Mouse (Mus musculus): ENCODE measurements around the gene Cyp2w1. TPM values are rescaled to one million over a fixed set of nuclear protein-coding genes. Genes with fewer than 3 reads are reported as not detected.
"Not testable (repeated sequence)": the region's sequence is repeated elsewhere in the genome, so short reads cannot be mapped to it uniquely, and the experiment has no call there.

Gene Cyp2w1
- total RNA-seq, 4 experiments from 2014 or later = not detected

DNA sequence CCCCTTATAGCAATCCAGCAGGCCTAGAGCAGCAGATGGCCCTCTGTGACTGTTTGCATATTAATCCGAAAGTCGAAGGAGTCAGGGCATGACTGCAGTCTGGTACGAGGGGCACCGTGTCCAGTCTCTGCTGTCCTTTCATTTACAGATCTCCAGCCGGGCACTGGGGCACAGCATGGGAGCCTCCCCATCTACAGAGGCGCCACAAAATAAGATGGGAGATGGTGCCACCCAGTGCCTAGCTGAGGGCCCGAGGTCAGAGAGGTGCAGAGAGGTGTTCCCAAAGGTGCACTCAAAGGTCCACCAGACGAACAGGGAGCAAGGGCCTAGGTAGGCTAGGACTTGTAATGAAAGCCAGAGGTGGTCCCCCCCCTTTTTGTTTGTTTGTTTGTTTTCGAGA, 30.8 kb downstream of the Cyp2w1 start:
- no peak for DNase-seq (ENCODE audit: low spot score in 2 of 2)

- DNase-seq (ENCODE audit: low spot score in 2 of 2) = peak; percentile 66 to 79
These were observed 32.1 kb downstream of the Cyp2w1 start for GRCm38 (mm10) chr5:139384531-139384930.

DNA sequence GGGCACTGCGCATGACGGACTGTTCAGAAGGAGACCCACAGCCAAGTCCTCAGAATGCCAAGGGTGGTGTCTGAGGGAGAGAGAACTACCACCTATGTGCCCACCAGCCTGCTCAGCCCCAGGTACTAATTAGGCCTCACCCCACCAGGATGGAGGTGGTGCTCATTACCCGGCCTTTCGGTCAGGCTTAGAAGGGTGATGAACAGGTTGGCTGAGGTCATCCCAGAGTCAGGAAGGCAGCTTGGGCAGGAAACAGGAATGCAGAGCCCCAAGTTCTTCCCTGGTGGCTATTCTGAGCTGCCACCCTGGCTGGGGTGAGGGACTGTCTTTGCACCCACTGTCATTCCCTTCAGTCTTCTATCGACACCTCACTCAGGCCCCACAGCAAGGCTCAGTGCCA, 33.6 kb downstream of the Cyp2w1 start:
- no peak for DNase-seq (ENCODE audit: low spot score in 2 of 2)

DNA sequence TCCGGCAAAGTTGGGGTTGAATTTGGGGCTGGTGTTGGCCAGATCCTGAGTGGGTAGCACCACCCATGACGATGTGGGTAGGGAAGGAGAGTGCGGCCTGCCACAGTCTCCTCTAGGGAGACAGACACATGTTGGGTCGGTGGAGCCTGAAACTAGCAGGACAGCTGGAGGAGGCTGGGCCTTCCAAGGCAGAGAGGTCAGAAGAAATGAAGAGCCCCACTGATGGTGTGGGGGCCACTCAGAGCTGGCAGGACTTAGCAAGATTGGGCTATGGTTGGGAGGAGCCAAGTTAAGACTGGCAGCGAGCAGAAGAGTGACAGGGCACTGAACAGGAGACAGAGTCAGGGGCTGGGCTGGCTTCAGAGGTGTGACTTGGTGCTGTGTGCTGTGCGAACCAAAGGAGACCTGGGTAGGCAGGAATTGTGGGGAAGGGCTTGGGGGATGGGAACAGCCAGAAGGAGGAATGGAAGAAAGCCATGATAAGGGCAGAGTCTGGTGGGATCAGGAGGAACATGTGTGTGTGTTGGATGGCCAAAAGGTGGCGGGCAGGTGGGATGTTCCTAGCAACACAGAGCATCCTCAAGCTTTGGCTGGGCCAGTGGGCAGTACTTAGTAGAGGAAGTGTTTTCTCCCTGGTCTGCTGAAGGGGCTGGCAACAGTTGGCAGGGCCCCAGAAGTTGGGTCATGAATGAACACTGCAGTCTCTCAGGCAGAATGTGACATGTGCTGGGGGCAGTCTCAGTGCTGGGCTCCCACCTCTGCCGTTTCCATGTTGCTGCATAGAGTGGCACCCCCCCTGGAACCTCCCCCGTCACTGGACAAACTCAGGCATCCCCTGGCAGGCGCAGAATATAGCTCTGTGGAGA, 35.1 kb downstream of the Cyp2w1 start:
- DNase-seq (ENCODE audit: low spot score in 2 of 2) = no peak

- no peak for DNase-seq (ENCODE audit: low spot score in 2 of 2)
These were observed 35.8 kb downstream of the Cyp2w1 start for GRCm38 (mm10) chr5:139388195-139388570.

DNA sequence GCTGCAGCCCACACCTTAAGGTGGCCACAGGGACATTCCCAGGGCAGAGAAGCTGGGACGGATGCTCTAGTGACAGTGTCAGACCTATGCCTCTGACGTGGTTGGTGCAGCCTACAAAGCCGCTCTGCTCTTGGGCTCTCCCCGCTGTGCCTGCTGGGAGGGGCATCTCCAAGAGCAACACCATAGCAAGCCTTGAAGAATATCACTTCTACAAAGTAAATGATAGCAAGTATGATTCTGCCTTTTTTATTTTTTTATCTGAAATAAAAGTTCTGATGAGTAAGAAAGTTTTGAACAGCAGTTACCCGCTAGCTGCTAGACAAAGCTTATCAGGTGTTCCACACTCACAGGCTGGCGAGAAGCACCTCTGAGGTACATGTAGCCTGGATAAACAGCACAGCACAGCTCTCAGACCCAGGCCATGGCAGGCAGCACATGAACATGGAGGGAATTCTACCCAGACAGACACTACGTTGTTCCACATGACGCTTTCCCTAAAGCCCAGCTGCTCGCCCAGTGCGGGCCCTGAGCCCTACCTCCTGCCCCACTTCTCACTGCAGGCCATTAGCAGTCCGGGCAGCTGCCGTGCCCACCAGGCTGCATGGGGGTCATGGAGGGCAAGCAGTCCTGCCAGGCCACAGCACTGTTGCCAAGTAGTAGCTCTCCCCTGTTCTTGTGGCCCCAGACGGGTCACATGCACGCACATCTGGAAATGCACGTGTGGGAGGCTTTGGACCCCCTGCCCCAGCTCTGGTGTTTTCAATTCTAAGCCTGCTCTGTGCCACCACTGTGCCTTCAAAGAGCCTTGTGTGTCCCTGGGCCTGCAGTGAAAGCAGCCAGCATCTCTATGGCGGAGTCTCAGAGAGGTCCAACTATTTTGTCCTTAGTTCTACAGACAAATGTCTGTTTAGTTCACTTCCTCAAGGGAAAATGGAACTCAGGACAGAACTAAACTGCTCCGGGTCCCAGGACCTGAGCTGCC, 36.6 kb downstream of the Cyp2w1 start:
- peak; percentile 29 to 54 for DNase-seq (ENCODE audit: low spot score in 2 of 2)

DNA sequence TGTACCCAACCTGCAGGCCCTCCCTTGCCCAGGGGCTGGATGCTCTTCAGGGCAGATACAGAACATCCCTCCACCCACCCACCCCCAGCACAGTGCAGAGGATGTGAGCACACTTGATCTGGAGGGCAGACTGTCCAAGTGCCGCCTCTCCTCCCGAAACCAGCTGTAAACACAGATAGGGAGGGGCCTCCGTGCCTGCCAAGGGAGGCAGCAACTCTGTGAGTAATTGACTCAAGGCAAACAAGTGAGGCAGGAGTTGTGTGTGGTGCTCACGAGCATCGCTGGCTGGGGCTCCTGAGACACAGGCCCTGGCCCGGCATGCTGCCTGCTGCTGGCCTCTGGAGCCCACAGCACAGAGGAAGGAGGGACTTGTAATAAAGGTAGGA, 37.3 kb downstream of the Cyp2w1 start:
- peak; percentile 66 to 80 for DNase-seq (ENCODE audit: low spot score in 2 of 2)

DNA sequence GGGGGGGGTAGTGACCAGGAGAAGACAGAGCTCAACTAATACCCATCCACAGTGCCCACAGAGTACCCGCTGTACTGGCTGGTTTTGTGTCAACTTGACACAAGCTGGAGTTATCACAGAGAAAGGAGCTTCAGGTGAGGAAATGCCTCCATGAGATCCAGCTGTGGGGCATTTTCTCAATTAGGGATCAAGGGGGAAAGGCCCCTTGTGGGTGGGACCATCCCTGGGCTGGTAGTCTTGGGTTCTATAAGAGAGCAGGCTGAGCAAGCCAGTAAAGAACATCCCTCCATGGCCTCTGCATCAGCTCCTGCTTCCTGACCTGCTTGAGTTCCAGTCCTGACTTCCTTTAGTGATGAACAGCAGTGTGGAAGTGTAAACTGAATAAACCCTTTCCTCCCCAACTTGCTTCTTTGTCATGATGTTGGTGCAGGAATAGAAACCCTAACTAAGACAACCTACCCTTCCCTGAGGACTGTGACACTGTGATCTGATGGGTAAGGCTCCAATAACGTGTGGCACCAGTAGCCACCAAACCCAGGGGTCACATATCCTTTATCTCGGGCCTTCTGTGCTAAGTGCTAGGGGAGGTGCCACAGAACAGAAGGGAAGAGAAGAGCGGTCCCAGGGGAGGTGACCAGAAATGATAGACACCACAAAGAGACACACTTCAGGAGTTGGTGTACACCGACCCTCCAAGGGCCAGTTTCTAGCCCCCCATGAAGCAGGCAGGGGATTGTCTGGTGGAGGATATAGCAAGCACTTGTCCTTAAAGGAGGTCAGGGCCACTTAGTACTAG, 38.1 kb downstream of the Cyp2w1 start:
- not testable (repeated sequence) for DNase-seq (ENCODE audit: low spot score in 2 of 2)

DNA sequence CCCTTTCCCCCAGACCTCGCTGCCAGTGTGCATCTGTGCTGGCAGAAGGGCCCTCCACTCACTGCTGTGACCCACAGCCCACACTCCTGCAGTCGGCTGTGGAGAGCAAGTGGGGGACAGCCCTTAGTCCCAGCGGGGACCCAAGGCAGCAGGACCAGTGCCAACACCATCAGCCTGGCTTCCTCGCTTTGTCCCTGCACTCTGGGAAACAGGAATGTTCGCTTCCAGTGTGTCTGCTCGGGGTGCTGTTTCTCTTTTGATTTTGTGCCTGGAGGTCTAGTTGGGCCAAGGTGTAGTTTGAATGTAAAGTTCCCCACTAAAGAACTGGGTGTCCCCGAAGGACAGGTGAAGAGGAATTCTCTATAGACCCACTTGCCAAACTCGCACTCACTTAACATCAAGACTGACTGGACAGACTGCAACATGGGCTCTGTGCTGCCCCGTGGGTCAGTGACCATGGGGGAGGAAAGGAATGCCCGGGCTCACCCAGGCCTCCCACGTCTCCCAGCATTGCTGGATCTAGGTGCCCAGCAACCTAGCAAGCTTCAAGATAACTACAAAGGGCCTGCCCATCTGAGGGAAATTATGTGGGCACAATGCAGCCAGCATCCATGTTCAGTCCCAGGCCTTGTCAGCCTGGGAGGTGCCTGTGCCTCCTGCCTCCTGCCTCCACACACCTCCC, 39.0 kb downstream of the Cyp2w1 start:
- DNase-seq (ENCODE audit: low spot score in 2 of 2) = no peak

DNA sequence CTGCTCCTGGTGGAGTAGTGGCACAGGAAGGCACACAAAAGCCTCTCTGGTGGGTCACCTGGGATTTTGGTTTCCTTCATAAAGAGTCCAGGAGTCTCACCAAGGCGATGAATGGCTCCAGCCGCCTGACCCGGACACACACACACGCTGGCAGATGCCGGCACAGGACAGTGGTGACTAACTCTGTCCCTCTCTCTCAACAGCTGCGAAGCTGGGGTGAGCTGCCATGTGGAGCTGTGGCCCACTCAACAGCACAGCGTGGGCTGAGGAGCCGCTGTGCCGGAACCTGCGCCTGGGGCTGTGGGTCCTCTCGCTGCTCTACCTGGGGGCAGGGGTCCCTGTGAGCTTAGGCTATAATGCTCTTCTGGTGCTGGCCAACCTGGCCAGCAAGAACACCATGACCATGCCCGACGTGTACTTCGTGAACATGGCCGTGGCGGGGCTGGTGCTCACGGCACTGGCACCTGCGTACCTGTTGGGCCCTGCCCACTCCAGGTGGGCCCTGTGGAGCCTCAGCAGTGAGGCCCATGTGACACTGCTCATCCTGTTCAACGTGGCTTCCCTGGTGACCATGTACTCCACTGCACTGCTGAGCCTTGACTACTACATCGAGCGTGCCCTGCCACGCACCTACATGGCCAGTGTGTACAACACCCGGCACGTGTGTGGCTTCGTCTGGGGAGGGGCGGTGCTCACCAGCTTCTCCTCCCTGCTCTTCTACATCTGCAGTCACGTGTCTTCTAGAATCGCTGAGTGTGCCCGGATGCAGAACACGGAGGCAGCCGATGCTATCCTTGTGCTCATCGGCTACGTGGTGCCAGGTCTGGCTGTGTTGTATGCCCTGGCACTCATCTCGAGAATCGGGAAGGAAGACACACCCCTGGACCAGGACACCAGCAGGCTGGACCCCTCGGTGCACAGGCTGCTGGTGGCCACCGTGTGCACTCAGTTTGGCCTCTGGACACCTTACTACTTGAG, 40.1 kb downstream of the Cyp2w1 start:
- no peak for DNase-seq (ENCODE audit: low spot score in 2 of 2)

GRCm38 (mm10) chr5:139393197-139393588, 40.8 kb downstream of the Cyp2w1 start:
- no peak for DNase-seq (ENCODE audit: low spot score in 2 of 2)

DNA sequence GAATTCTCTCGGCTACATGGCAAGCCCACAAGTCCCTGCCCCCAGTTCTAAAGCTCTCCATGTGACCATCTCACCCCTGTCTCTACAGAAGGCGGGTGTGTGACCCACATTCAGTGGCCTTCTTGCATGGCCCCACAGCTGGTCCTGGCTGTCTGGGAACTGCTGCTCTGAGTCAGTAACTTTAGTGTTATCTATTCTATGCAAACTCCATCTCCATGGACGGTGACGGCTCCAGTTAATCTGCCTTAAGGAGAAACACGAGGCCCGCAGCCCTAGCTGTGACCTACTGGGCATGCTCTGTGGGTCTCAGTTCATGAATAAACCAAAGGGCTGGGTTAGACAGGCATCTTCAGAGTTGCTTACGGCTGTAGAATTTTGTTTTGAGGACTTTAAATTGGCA, 42.0 kb downstream of the Cyp2w1 start:
- no peak for DNase-seq (ENCODE audit: low spot score in 2 of 2)

DNA sequence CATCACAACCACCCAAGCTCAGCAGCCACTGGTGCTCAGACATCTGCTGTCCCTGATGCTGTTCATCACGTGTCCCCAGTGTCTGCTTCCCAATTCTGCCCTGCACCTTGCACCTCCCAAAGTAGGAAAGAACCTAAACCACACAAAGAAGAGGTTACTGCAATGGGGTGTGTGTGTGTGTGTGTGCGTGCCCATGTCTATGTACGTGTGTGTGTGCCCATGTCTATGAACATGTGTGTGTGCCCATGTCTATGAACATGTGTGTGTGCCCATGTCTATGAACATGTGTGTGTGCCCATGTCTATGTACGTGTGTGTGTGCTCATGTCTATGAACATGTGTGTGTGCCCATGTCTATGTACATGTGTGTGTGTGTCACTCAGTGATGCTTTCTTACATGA, 43.1 kb downstream of the Cyp2w1 start:
- DNase-seq (ENCODE audit: low spot score in 2 of 2) = no peak

DNA sequence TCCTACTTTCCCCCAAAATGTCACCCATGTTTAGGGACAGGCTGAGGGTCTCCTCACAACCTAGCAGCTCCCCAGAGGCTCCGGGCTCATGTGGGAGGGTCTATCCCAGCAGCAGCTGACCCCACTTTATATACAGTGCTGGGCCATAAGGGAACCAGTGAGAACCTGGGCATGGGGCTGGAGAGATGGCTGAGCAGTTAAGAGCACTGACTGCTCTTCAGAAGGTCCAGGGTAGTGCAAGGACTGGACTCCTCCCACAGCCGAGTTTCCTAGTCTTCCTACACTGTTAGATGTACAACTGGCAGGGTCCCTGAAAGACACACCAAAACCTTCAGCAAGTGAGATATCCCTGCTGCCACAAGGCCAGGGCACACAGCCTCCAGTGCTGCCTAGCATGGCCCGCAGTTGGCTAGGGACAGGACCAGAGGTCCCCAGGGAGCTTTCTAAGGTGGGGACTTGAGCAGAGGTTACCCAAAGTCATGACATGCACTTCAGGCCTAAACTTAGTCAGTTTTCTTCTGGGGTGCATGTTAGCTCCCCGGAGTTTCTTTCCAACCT, 45.0 kb downstream of the Cyp2w1 start:
- DNase-seq (ENCODE audit: low spot score in 2 of 2) = no peak

DNA sequence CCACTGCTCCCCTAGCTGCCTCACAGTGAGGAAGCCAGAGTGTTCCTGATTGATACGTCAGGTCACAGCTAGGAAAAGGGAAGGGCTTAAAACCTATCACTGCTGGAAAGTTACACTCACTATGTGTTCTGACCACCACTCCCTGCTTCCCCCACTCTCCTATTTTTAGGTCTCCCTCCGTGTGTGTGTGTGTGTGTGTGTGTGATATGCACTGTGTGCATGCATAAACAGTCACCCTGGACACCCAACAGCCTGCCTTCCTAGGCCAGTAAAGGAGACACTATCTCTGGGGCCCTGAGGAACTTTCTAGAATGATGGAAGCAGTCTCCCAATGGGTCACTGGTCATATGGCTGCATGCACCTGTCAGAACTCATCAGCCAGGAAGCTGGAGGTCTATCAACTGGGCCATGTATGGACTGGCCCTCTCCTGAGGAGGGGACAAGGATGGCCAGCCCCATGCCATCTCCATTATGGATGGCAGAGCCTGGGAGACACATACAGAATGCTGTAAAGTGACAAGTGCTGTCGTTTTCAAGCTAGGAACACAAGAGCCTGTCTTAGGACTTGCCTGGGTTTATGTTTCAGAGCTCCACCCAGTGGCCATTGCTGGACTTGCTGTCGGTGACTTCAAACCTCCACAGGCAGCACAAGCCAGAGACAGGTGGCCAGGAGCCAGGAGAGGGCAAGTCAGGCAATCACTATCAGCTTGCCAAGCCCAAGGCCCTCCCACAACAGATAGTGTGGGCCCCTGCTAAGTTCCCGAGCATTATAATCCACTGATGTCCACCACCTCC, 45.7 kb downstream of the Cyp2w1 start:
- peak; percentile 95 to 97 for DNase-seq (ENCODE audit: low spot score in 2 of 2)

- DNase-seq (ENCODE audit: low spot score in 2 of 2) = no peak
These were observed 46.4 kb downstream of the Cyp2w1 start for GRCm38 (mm10) chr5:139398786-139399185.

- no peak for DNase-seq (ENCODE audit: low spot score in 2 of 2)
These were observed 47.6 kb downstream of the Cyp2w1 start for GRCm38 (mm10) chr5:139399991-139400390.

GRCm38 (mm10) chr5:139402106-139402505, 49.7 kb downstream of the Cyp2w1 start:
- DNase-seq (ENCODE audit: low spot score in 2 of 2) = no peak
